Comparison of ENCODE assay signal across 15 mouse cellular contexts in genomic region chr2:72554603-72555002, GRCm38 (mm10).
DNase-seq lines count a peak whose midpoint lies in the region; ATAC-seq and TF ChIP-seq lines count a peak whose summit lies in the region.
"Had no signal": no experiment of that assay in that cellular context is flagged by ENCODE, and none has a peak within 500 bp of the region (broad histone marks: within the 10 kb centered on the region; RNA-seq: fewer than 3 reads in every experiment).

No protein-coding gene starts in this region.

- no peak overlapping the region for H3K4me2 ChIP-seq in hindbrain, embryonic 12.5 days (replicated peaks)
- H3K4me2 ChIP-seq: hindbrain, embryonic 13.5 days; limb, embryonic 12.5 days; lung, embryonic 15.5 days; neural tube, embryonic 15.5 days had no signal

- TF ChIP-seq CTCF in liver, adult 2 months (IDR thresholded peaks at IDR 0.05; ENCODE audit: low read depth, low read length): no peak

- H3K4me3 ChIP-seq in liver, adult 2 months (ENCODE audit: insufficient read depth, low read depth, low read length): no peak overlapping the region
- no peak overlapping the region for H3K4me3 ChIP-seq in hindbrain, embryonic 12.5 days
- H3K4me3 ChIP-seq: hindbrain, embryonic 13.5 days; limb, embryonic 12.5 days; lung, embryonic 15.5 days; neural tube, embryonic 15.5 days had no signal

- no peak for ATAC-seq in hindbrain, embryonic 12.5 days (ENCODE audit: low FRiP score)
- ATAC-seq: midbrain, embryonic 16.5 days had no signal

- no peak overlapping the region for H3K27ac ChIP-seq in liver, adult 2 months (replicated peaks; ENCODE audit: insufficient read depth, low read depth, low read length)
- H3K27ac ChIP-seq in hindbrain, embryonic 12.5 days: no peak overlapping the region
- H3K27ac ChIP-seq: hindbrain, embryonic 13.5 days; limb, embryonic 12.5 days; lung, embryonic 15.5 days; neural tube, embryonic 15.5 days; stomach, postnatal 0 days had no signal

- no peak overlapping the region for H3K9ac ChIP-seq in liver, adult 2 months (ENCODE audit: low read depth, low read length)
- no peak overlapping the region for H3K9ac ChIP-seq in hindbrain, embryonic 12.5 days
- H3K9ac ChIP-seq: hindbrain, embryonic 13.5 days; limb, embryonic 12.5 days; lung, embryonic 15.5 days; neural tube, embryonic 15.5 days had no signal

- 87% methylated on average over 5 of the region's 5 CpGs for WGBS in liver, adult 2 months
- WGBS in hindbrain, embryonic 12.5 days: 88% methylated on average over 5 of the region's 5 CpGs

- peak; percentile 41 for DNase-seq in liver, adult 2 months (ENCODE audit: extremely low read depth, low read depth, low spot score)
- no peak for DNase-seq in liver
- DNase-seq in fibroblast of lung, adult 2 months (ENCODE audit: low read depth): peak; percentile 13
- DNase-seq in heart, adult 8-10 months (ENCODE audit: low spot score): peak; percentile 73
- DNase-seq in lung, postnatal 36 days: peak; percentile 62
- no peak for DNase-seq in thymus, postnatal 10 days (ENCODE audit: low spot score in 2 of 2)
- DNase-seq: kidney, adult 11 months; right cerebral cortex, postnatal 14 days had no signal

- no peaks in the 10 kb centered on the region; the same call in 1 of the 2 replicates for H3K27me3 ChIP-seq in liver, adult 2 months (ENCODE audit: control insufficient read depth, insufficient read depth, low read length)
- H3K27me3 ChIP-seq in hindbrain, embryonic 12.5 days: no peaks in the 10 kb centered on the region
- H3K27me3 ChIP-seq: limb, embryonic 12.5 days; lung, embryonic 15.5 days; neural tube, embryonic 15.5 days had no signal

- no peaks in the 10 kb centered on the region for H3K9me3 ChIP-seq in hindbrain, embryonic 12.5 days (replicated peaks)
- H3K9me3 ChIP-seq: hindbrain, embryonic 13.5 days; limb, embryonic 12.5 days; lung, embryonic 15.5 days; neural tube, embryonic 15.5 days had no signal

- no peaks in the 10 kb centered on the region for H3K79me2 ChIP-seq in liver, adult 2 months (ENCODE audit: control insufficient read depth, insufficient read depth, low read length)

- no peaks in the 10 kb centered on the region for H3K36me3 ChIP-seq in liver, adult 2 months (ENCODE audit: control insufficient read depth, insufficient read depth, low read length)
- H3K36me3 ChIP-seq in hindbrain, embryonic 12.5 days: no peaks in the 10 kb centered on the region
- H3K36me3 ChIP-seq: hindbrain, embryonic 13.5 days; limb, embryonic 12.5 days; lung, embryonic 15.5 days; neural tube, embryonic 15.5 days had no signal

- H3K4me1 ChIP-seq in liver, adult 2 months (ENCODE audit: control insufficient read depth, insufficient read depth, low read length): no peaks in the 10 kb centered on the region
- peaks cover 11% of the 10 kb centered on the region; the same call in 1 of the 2 replicates for H3K4me1 ChIP-seq in hindbrain, embryonic 12.5 days

- no peak for TF ChIP-seq POLR2A in liver, adult 2 months (IDR thresholded peaks at IDR 0.05; ENCODE audit: extremely low read depth, insufficient read depth, low read length)

Comparison
In these comparisons a context has a peak if more than half of its experiments do, and no peak if none do; other contexts are left out.
1. DNase-seq: peak in liver, adult 2 months (single experiment), fibroblast of lung, adult 2 months (single experiment), heart, adult 8-10 months (single experiment) and lung, postnatal 36 days (single experiment); none in liver (single experiment) and thymus, postnatal 10 days (0 of 2).